Mouse (Mus musculus) heart, postnatal 36 days (tissue): ENCODE measurements at regions not wholly inside any gene's neighbourhood (a gene's known extent, or its start where the extent isn't known, plus 50 kb on each side); places are given as distances from the start of the nearest gene placed in this dataset.

ENCODE experiments used
- DNase-seq, 2 experiments: peaks; one replicate each; pipeline ENCODE4 v3.0.0; 2021 to 2022
- intact Hi-C: fragments of 180-260 bp; cut with DNase I; formaldehyde crosslinking; loops from one replicate; pipeline ENCODE4 v1.15.1; 2025

- DNase-seq: peak in 1 of 2 experiments; percentile 31
- intact Hi-C loops: no loop called here
These were observed 189.0 kb upstream of the Zfp637 start for GRCm38 (mm10) chr6:117652012-117652411.

GRCm38 (mm10) chr6:117652917-117653316, 188.1 kb upstream of the Zfp637 start:
- peak; percentile 67 to 73 for DNase-seq
- intact Hi-C loops: no loop called here

GRCm38 (mm10) chr6:117653886-117654425, 187.0 kb upstream of the Zfp637 start:
- no peak for DNase-seq
- intact Hi-C loops: no loop called here

- DNase-seq: no peak
- intact Hi-C loops: no loop called here
These were observed 185.0 kb upstream of the Zfp637 start for GRCm38 (mm10) chr6:117655986-117656385.

- no peak for DNase-seq
- intact Hi-C loops: no loop called here
These were observed 180.4 kb upstream of the Zfp637 start for GRCm38 (mm10) chr6:117660576-117660975.

GRCm38 (mm10) chr6:117662635-117663034, 178.3 kb upstream of the Zfp637 start:
- intact Hi-C loops: no loop called here
- DNase-seq: no peak

- intact Hi-C loops: no loop called here
- DNase-seq: no peak
These were observed 170.6 kb upstream of the Zfp637 start for GRCm38 (mm10) chr6:117670337-117670736.

GRCm38 (mm10) chr6:117670792-117671525, 170.0 kb upstream of the Zfp637 start:
- intact Hi-C loops: no loop called here
- no peak for DNase-seq

GRCm38 (mm10) chr6:117675059-117675800, 165.8 kb upstream of the Zfp637 start:
- peak in 1 of 2 experiments; percentile 29 for DNase-seq
- intact Hi-C loops: no loop called here

- no peak for DNase-seq
- intact Hi-C loops: no loop called here
These were observed 164.7 kb upstream of the Zfp637 start for GRCm38 (mm10) chr6:117676064-117676821.

- no peak for DNase-seq
- intact Hi-C loops: no loop called here
These were observed 163.9 kb upstream of the Zfp637 start for GRCm38 (mm10) chr6:117677062-117677461.

GRCm38 (mm10) chr6:117677821-117678220, 163.2 kb upstream of the Zfp637 start:
- intact Hi-C loops: no loop called here
- no peak for DNase-seq

GRCm38 (mm10) chr6:117678276-117678675, 162.7 kb upstream of the Zfp637 start:
- intact Hi-C loops: no loop called here
- no peak for DNase-seq

- intact Hi-C loops: no loop called here
- DNase-seq: no peak
These were observed 162.1 kb upstream of the Zfp637 start for GRCm38 (mm10) chr6:117678877-117679276.

GRCm38 (mm10) chr6:117686212-117686611, 154.8 kb upstream of the Zfp637 start:
- DNase-seq: no peak
- intact Hi-C loops: loop anchor here (5.0 kb wide), 2 partner anchors 141 to 519 kb away; partner anchors contain the start of gene Cxcl12

GRCm38 (mm10) chr6:117687045-117687444, 153.9 kb upstream of the Zfp637 start:
- DNase-seq: peak; percentile 42 to 57
- intact Hi-C loops: loop anchor here (5.0 kb wide), 2 partner anchors 140 to 520 kb away; partner anchors contain the start of gene Cxcl12

- no peak for DNase-seq
- intact Hi-C loops: loop anchor here (5.0 kb wide), 2 partner anchors 139 to 521 kb away; partner anchors contain the start of gene Cxcl12
These were observed 152.3 kb upstream of the Zfp637 start for GRCm38 (mm10) chr6:117688664-117689178.

GRCm38 (mm10) chr6:117700286-117700685, 140.7 kb upstream of the Zfp637 start:
- intact Hi-C loops: no loop called here
- DNase-seq: no peak

GRCm38 (mm10) chr6:117701547-117701946, 139.4 kb upstream of the Zfp637 start:
- DNase-seq: no peak
- intact Hi-C loops: no loop called here

GRCm38 (mm10) chr6:117706006-117706405, 135.0 kb upstream of the Zfp637 start:
- intact Hi-C loops: no loop called here

GRCm38 (mm10) chr6:117709212-117709611, 131.8 kb upstream of the Zfp637 start:
- DNase-seq: no peak
- intact Hi-C loops: no loop called here

More at GRCm38 (mm10) chr6:117706006-117706405, 135.0 kb upstream of the Zfp637 start:
- DNase-seq: no peak
